Mouse (Mus musculus) liver, adult (tissue): ENCODE measurements around the gene Slc35e1.

ENCODE experiments used
- GATA4 ChIP-seq: IDR thresholded peaks from 2 replicates; pipeline ENCODE4 v1.6.1; 2014; ENCODE audit warnings: mild to moderate bottlenecking, low read length; ENCODE audit not compliant: insufficient replicate concordance

Slc35e1 gene

GRCm38 (mm10) chr8:72491680-72492621 is at the start of gene Slc35e1:
Gene Slc35e1 (minus strand): TSS chr8:72492614.
- TF ChIP-seq GATA4: no peak

GRCm38 (mm10) chr8:72539234-72539633 is 46.8 kb upstream of the Slc35e1 start:
- TF ChIP-seq GATA4: no peak

- no peak for TF ChIP-seq GATA4
Observed at GRCm38 (mm10) chr8:72534888-72535287, 42.5 kb upstream of the Slc35e1 start.

GRCm38 (mm10) chr8:72532103-72532502 is 39.7 kb upstream of the Slc35e1 start:
- no peak for TF ChIP-seq GATA4

GRCm38 (mm10) chr8:72521888-72522287 is 29.5 kb upstream of the Slc35e1 start:
- no peak for TF ChIP-seq GATA4

GRCm38 (mm10) chr8:72517421-72517988 is 25.1 kb upstream of the Slc35e1 start:
- no peak for TF ChIP-seq GATA4

GRCm38 (mm10) chr8:72513158-72513557 is 20.7 kb upstream of the Slc35e1 start:
- no peak for TF ChIP-seq GATA4

- TF ChIP-seq GATA4: no peak
Observed at GRCm38 (mm10) chr8:72512648-72513047, 20.2 kb upstream of the Slc35e1 start.

GRCm38 (mm10) chr8:72507505-72507904 is 15.1 kb upstream of the Slc35e1 start:
- TF ChIP-seq GATA4: no peak

GRCm38 (mm10) chr8:72504637-72505314 is 12.4 kb upstream of the Slc35e1 start:
- TF ChIP-seq GATA4: no peak

GRCm38 (mm10) chr8:72504137-72504536 is 11.7 kb upstream of the Slc35e1 start:
- TF ChIP-seq GATA4: no peak

- TF ChIP-seq GATA4: no peak
Observed at GRCm38 (mm10) chr8:72500521-72500931, 8.1 kb upstream of the Slc35e1 start.

- no peak for TF ChIP-seq GATA4
Observed at GRCm38 (mm10) chr8:72499521-72500284, 7.3 kb upstream of the Slc35e1 start.

- TF ChIP-seq GATA4: no peak
Observed at GRCm38 (mm10) chr8:72498527-72498926, 6.1 kb upstream of the Slc35e1 start.

- TF ChIP-seq GATA4: no peak
Observed at GRCm38 (mm10) chr8:72497911-72498310, 5.5 kb upstream of the Slc35e1 start.
